Mouse (Mus musculus) midbrain, embryonic 10.5 days (tissue): Measurements from ENCODE around the gene Ndufs6. TPM values are rescaled to one million over a fixed set of nuclear protein-coding genes. Genes with fewer than 3 reads are reported as not detected.

Experiments
- DNase-seq: peaks from one replicate; pipeline ENCODE4 v3.0.0-alpha.2; 2017; ENCODE audit warnings: low spot score
- H3K27ac ChIP-seq: fragments of 300-500 bp; sonication (generic); replicated peaks from 2 replicates; pipeline ENCODE4 v1.5.1; 2016; ENCODE audit warnings: mild to moderate bottlenecking
- H3K27me3 ChIP-seq: fragments of 300-500 bp; sonication (generic); 2 replicates; pipeline ENCODE4 v1.6.1; 2016; ENCODE audit warnings: low read depth, mild to moderate bottlenecking; ENCODE audit not compliant: poor library complexity, severe bottlenecking
- H3K36me3 ChIP-seq: fragments of 300-500 bp; sonication (generic); 2 replicates; pipeline ENCODE4 v1.6.1; 2016; ENCODE audit warnings: mild to moderate bottlenecking, moderate library complexity
- H3K4me1 ChIP-seq: fragments of 300-500 bp; sonication (generic); 2 replicates; pipeline ENCODE4 v1.6.1; 2016
- H3K4me3 ChIP-seq: fragments of 300-500 bp; sonication (generic); 2 replicates; pipeline ENCODE4 v1.5.1; 2016; ENCODE audit warnings: mild to moderate bottlenecking, moderate library complexity
- H3K9me3 ChIP-seq: fragments of 300-500 bp; sonication (generic); replicated peaks from 2 replicates; pipeline ENCODE4 v1.6.1; 2016; ENCODE audit warnings: mild to moderate bottlenecking
- WGBS: fragments of 180-500 bp; shearing (Covaris S2); methylation state at CpG from one replicate; pipeline ENCODE4 v1.1.7; 2016; 5-methylcytosine and 5-hydroxymethylcytosine counted together
- polyA plus RNA-seq: library from polyadenylated mRNA; unstranded; fragments of >200 nt; fragmentation: Nextera tagmentation; extraction: Ambion mirVana; gene quantifications from 2 replicates; pipeline ENCODE4 v1.2.1, GENCODE M21; 2016

Gene Ndufs6
- polyA plus RNA-seq, 1 experiment from 2014 or later = 386 TPM

DNA sequence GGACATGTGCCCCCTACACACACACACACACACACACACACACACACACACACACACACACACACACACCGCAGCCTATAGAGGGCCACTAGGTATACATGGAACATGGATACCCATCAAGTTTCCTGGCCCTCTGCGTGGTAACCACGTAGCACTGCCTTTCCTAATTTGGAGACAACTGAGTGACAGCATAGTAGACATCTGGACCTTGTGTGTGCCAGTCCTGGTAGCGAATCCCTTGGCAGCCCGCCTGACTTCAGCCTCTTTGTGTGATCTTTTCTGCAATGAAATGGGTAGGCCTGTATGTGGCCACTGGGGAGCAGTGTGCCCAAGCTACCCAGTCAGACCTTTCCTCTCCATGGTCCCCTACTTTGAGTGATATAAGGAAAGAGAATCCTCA is 29.0 kb downstream of the Ndufs6 start:
- H3K36me3 ChIP-seq = no peaks in the 10 kb centered on the region
- H3K9me3 ChIP-seq = no peaks in the 10 kb centered on the region
- H3K27me3 ChIP-seq = peaks cover 13% of the 10 kb centered on the region
- WGBS = 96% methylated on average over 5 of the region's 5 CpGs
- H3K27ac ChIP-seq = no peak overlapping the region
- DNase-seq = no peak
- no peak overlapping the region for H3K4me3 ChIP-seq
- H3K4me1 ChIP-seq = peaks cover 7% of the 10 kb centered on the region

DNA sequence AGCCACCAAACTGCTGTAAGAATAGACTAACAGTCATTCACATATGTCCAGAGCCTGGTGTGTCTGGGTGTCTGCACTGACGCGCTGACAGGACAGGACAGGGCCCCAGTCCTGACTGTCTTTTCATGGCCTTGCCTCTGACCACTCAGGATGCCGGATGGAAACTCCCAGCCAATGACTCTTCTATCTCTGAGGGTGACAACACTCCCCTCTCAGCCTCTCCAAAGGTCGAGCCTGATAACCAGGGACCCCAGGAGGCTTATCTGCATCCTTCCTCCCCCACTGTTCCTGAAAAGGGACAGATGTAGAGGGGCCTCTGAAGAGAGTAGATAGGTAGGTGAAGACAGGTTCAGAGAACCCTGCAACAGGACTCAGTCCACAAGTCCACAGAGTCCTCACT is 29.6 kb downstream of the Ndufs6 start:
- no peak for DNase-seq
- no peaks in the 10 kb centered on the region for H3K36me3 ChIP-seq
- peaks cover 10% of the 10 kb centered on the region for H3K27me3 ChIP-seq
- H3K4me1 ChIP-seq = peaks cover 4% of the 10 kb centered on the region; the same call in 1 of the 2 replicates
- H3K27ac ChIP-seq = no peak overlapping the region
- H3K4me3 ChIP-seq = no peak overlapping the region
- WGBS = 68% methylated on average over 4 of the region's 4 CpGs
- no peaks in the 10 kb centered on the region for H3K9me3 ChIP-seq

DNA sequence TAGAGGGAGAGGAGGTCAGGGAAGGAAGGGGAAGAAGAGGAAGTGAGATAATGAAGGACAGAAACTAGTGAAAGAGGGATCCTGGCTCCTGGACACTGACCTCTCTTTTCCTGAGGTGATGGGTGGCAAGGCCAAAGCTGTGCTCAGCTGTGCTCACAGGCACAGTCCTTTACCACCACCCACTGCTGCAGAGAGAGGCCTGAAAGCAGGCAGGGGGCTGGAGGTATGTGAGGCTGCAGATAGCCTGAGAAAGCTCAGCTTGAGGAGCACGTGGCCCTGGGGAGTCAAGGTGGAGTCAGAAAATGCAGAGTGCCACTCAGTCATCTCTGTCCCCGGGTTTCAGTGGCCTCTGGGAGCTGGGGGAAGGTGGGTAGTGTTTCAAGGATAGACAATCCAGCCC is 37.2 kb downstream of the Ndufs6 start:
- 49% methylated on average over 2 of the region's 2 CpGs for WGBS
- no peak for DNase-seq
- H3K36me3 ChIP-seq = no peaks in the 10 kb centered on the region
- no peak overlapping the region for H3K4me3 ChIP-seq
- no peak overlapping the region for H3K27ac ChIP-seq
- H3K27me3 ChIP-seq = peaks cover 10% of the 10 kb centered on the region
- no peaks in the 10 kb centered on the region for H3K4me1 ChIP-seq
- no peaks in the 10 kb centered on the region for H3K9me3 ChIP-seq

DNA sequence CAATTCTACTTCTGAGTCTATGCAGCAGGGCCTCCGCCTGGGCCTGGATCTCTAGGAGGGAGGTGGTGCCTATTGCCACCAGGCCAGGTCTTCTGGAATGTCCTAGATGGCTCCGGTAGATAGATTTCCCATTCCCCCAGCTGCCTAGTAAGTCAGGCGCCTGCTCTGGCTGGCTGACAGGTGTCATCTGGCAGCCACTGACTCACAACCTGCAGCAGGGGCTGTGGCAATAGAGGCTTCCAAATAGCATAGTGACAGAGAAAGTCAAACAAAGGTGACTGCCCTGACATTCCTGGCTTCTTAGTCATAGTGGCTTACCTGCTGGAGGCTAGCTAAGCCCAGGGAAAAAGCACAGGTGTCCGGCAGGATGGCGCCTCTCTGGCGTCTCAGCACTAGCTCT is 38.1 kb downstream of the Ndufs6 start:
- Histone ChIP-seq H3K9me3 (no peaks in the 10 kb centered on the region), H3K27ac (no peak overlapping the region), H3K4me1 (no peaks in the 10 kb centered on the region), H3K36me3 (no peaks in the 10 kb centered on the region), H3K4me3 (no peak overlapping the region), H3K27me3 (peaks cover 10% of the 10 kb centered on the region)
- DNase-seq = no peak
- 88% methylated on average over 6 of the region's 6 CpGs for WGBS

DNA sequence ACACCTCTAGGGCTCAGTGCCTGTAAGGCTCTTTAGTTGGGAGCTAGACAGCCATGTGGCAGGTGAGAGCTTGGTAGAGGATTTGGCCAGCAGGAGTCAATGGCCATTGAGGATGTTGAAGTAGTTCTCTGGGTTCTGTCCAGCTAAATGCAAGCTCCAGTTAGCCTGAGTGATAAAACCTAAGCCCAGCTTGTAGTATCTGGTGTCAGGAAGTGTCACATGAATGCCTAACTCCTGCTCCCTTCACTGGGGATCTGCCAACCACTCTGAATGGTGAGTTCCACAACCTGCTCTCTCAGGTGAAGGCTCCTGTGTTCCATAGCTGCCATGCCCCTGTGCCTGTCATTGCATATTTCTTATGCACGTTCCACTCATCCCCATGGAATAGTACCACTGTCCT is 44.8 kb downstream of the Ndufs6 start:
- H3K9me3 ChIP-seq = no peaks in the 10 kb centered on the region
- H3K4me1 ChIP-seq = no peaks in the 10 kb centered on the region
- no peak overlapping the region for H3K4me3 ChIP-seq
- H3K27ac ChIP-seq = no peak overlapping the region
- no peak for DNase-seq
- H3K27me3 ChIP-seq = peaks cover 7% of the 10 kb centered on the region; the same call in 1 of the 2 replicates
- 92% methylated on average over 1 of the region's 1 CpGs for WGBS
- no peaks in the 10 kb centered on the region for H3K36me3 ChIP-seq

DNA sequence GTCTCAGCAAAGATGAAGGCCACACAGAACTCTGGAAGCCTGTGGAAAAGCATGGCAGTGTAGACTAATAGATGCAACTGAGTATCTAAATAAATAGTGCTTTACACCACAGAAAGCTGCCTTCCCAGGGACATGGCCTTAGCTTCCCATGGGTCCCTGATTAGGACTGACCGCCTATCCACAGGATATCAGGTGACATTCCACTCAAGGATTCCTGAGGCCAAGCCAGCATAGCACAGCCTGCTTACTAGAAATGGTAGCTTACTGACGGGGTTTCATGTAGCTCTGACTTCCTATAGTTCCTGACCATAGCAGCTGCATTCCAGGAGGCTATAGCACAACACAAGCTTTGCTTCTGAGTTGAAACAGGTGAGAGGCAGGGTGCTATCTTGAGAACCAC is 45.9 kb downstream of the Ndufs6 start:
- no peaks in the 10 kb centered on the region for H3K4me1 ChIP-seq
- no peaks in the 10 kb centered on the region for H3K9me3 ChIP-seq
- peaks cover 7% of the 10 kb centered on the region; the same call in 1 of the 2 replicates for H3K27me3 ChIP-seq
- H3K36me3 ChIP-seq = no peaks in the 10 kb centered on the region
- no peak overlapping the region for H3K4me3 ChIP-seq
- 78% methylated on average over 2 of the region's 2 CpGs for WGBS
- H3K27ac ChIP-seq = no peak overlapping the region
- DNase-seq = no peak

DNA sequence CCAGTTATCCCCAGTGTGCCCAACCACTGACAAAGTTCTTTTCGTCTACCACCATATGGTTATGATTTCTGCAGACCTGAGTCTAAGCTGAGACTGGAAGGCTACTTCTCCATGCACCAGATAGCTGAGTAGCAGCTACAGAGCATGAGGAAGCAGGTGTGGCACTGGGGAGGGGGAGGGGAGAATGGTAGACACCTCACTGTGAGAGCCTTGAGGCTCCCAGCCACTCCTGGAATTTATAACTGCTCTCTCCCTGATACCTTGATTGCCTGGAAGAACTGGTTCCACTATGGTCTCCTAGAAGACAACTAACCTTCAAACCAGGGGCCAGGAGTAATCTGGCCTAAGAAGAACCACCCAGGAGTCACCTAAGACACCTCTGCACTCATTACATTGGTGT is 49.1 kb downstream of the Ndufs6 start:
- Histone ChIP-seq H3K27ac (no peak overlapping the region), H3K27me3 (peaks cover 39% of the 10 kb centered on the region), H3K4me1 (no peaks in the 10 kb centered on the region), H3K9me3 (no peaks in the 10 kb centered on the region), H3K4me3 (no peak overlapping the region), H3K36me3 (no peaks in the 10 kb centered on the region)
- DNase-seq = no peak
- 88% methylated on average over 1 of the region's 1 CpGs for WGBS

DNA sequence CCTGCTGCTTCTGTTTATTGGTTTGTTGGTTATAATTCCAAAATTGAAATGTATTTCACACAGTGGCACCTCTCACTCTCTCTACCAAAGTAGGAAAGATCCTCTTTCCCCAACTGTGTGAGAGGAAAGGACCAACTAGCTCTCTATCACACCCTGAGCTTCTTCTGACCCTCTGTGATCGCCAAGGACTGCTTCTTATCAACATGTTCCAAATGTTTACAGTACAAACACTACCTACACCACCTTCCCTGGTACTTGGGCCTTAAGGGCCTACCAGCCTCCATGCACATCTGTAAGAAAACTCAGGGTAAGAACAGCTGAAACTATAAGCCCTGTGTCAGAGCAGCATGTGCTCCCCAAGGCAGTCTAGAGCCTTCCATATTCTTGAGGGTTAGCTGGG is 50.5 kb downstream of the Ndufs6 start:
- Histone ChIP-seq H3K36me3 (no peaks in the 10 kb centered on the region), H3K27me3 (peaks cover 53% of the 10 kb centered on the region), H3K27ac (no peak overlapping the region), H3K4me1 (peaks cover 8% of the 10 kb centered on the region), H3K9me3 (no peaks in the 10 kb centered on the region), H3K4me3 (no peak overlapping the region)
- 69% methylated on average over 1 of the region's 1 CpGs for WGBS
- no peak for DNase-seq

DNA sequence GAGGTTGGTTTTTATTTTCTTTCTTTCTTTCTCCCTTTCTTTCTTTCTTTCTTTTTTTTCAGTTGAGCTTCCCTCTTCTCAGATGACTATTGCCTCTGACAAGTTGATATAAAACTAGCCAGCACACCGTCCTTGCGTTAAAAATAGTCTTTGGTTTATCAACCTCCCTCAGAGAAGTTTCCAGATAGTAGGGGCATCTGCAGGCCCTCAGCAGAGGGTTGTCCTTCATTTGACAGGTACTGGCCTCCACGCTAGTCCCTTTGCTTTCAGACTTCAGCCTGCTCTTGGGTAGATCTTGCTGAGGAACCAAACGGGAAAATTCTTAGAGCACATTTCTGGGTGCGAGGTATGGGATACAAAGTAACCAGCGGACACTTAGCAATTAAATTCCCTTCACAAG is 51.0 kb downstream of the Ndufs6 start:
- no peaks in the 10 kb centered on the region for H3K9me3 ChIP-seq
- no peak overlapping the region for H3K27ac ChIP-seq
- no peak for DNase-seq
- no peaks in the 10 kb centered on the region for H3K36me3 ChIP-seq
- H3K4me3 ChIP-seq = no peak overlapping the region
- peaks cover 13% of the 10 kb centered on the region for H3K4me1 ChIP-seq
- 90% methylated on average over 6 of the region's 6 CpGs for WGBS
- peaks cover 56% of the 10 kb centered on the region for H3K27me3 ChIP-seq

DNA sequence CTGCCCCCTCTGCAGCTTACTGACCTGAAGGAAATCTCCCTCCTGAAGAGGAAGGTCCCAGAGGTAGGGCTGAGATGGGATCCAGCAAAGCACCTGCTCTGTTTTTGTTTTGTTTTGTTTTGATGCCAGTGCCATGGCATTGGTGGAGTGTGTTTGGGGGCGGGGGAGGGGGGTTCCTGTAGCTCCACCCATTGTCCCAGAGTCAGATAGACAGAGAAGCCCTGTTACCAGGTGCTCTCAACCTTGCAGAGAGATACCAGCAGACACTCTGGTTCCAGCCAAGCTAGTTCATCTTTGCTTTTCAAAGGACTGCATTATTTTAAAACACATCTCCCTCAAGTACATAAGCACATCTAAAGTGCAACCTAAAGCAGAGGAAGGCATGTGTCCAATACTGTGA is 54.8 kb downstream of the Ndufs6 start:
- peaks cover 42% of the 10 kb centered on the region for H3K4me1 ChIP-seq
- DNase-seq = no peak
- no peak overlapping the region for H3K27ac ChIP-seq
- H3K36me3 ChIP-seq = no peaks in the 10 kb centered on the region
- H3K9me3 ChIP-seq = no peaks in the 10 kb centered on the region
- WGBS = 26% methylated on average over 1 of the region's 1 CpGs
- no peak overlapping the region for H3K4me3 ChIP-seq
- peaks cover 89% of the 10 kb centered on the region for H3K27me3 ChIP-seq

DNA sequence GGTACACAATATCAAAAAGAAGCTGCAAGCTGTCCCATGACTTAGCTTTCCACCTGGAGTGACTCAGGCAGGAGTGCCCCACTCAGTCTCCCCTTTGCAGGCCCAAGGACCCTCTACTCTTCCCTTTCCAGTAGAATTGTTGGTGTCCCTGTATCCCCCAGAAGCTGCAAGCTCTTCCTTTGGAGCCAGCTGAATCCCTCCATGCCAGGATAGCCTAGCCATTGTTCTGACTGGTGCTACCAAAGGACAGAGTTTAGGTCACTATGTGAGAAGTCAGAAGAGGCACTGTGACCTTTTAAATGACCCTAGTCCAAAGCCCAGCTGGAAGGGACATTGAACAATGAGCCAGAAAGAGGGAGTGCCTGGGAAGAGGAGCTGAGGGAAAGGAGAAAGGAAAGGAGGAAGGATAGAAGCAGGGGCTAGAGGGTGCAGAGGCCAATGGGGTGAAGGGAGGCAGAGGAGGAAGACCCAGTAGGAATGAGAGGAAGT is 55.5 kb downstream of the Ndufs6 start:
- Histone ChIP-seq H3K4me1 (peaks cover 47% of the 10 kb centered on the region), H3K9me3 (no peaks in the 10 kb centered on the region), H3K36me3 (no peaks in the 10 kb centered on the region), H3K4me3 (peak overlapping the region; percentile 54; the same call in 1 of the 2 replicates), H3K27ac (no peak overlapping the region), H3K27me3 (peaks cover 96% of the 10 kb centered on the region)
- DNase-seq = peak; percentile 34

DNA sequence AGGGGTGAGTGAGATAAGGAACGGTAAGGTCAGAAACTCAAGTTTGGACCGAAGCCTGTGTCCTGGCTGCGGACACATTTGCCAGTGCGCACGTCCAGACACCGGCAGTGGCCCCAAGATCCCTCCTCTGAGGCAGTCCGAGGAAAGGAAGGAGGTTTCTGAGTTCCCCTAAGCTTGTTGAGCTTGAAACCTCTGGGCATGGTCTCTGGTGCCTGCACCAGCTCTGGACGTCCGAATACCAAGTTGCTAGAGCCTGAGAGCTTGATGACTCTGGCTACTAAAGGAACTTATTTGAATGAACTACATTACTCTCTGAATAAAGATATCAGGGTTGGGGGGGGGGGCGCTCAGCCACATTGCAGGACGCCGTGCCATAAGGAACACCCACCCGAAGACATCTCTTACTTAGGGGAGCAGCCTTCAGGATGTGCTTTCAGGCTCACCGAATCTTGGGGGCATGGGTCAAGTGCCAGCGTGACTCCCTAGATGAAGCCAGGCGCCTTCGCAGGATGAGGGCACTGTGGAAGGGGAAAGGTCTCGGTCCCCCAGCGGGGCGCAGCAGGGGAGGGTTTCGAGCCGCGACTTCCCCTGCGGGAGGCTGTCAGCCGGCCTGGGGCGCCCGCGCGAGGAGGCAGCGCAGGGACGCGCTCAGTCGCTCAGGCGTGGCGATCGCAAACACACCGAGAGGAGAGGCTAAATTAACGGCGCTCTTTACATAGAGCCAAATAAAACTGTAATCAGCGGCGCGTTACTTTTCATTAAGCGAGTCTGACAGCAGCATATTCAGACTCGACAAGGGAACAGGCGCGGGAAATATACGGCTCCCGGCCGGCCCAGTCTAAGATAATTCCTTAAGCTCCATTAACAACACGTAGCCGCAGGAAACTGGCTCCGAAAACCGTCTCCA is 56.8 kb downstream of the Ndufs6 start:
- H3K4me1 ChIP-seq = peaks cover 53% of the 10 kb centered on the region

DNA sequence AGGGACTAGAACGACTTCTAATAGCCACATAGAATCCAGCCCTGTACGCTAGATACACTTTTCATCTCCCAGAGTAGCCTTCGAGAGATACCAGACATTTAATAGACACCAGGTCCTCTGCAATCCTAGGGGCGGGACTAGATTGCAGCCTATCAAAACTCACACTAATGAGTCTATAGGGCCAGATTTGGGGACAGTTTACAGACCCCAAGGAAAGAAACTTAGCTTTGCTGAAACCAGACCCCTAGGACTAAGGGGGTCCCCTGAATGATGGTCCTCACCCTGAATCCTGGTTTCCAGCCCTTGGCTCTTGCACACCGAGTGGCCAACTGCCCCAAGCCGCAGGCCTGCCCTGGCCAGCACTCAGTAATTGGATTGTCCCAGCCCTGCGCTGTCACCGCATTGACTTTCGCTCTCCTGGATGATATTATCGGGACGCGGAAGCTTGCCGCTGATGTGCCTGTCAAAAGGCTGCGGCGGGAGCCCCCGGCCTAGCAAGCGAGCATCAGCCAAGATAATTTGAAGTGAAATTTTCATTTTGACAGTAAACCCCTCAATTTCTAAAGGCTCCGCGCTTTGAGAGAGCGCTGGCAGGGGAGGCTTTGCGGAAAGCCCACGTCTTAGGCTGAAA is 57.8 kb downstream of the Ndufs6 start:
- Histone ChIP-seq H3K9me3 (no peaks in the 10 kb centered on the region), H3K4me1 (peaks cover 55% of the 10 kb centered on the region), H3K36me3 (no peaks in the 10 kb centered on the region), H3K27ac (no peak overlapping the region), H3K27me3 (peaks cover 100% of the 10 kb centered on the region), H3K4me3 (peak overlapping the region; percentile 54)
- peak; percentile 56 for DNase-seq
- 4% methylated on average over 22 of the region's 22 CpGs for WGBS

More for the DNA sequence above, 56.8 kb downstream of the Ndufs6 start:
- Histone ChIP-seq H3K36me3 (no peaks in the 10 kb centered on the region), H3K27ac (no peak overlapping the region; the same call in 1 of the 2 replicates), H3K9me3 (no peaks in the 10 kb centered on the region), H3K27me3 (peaks cover 100% of the 10 kb centered on the region), H3K4me3 (peak overlapping the region; percentile 54)
- under 1% methylated on average over 53 of the region's 53 CpGs for WGBS
- DNase-seq = peak; percentile 64
